Mouse (Mus musculus): Measurements from ENCODE around the gene Nos1ap. TPM values are rescaled to one million over a fixed set of nuclear protein-coding genes. Genes with fewer than 3 reads are reported as not detected.
A peak's percentile ranks its signal among the peaks of the same experiment; 100 is the strongest.

Gene Nos1ap
- polyA plus RNA-seq, 1 experiment = 1.6 TPM

DNA sequence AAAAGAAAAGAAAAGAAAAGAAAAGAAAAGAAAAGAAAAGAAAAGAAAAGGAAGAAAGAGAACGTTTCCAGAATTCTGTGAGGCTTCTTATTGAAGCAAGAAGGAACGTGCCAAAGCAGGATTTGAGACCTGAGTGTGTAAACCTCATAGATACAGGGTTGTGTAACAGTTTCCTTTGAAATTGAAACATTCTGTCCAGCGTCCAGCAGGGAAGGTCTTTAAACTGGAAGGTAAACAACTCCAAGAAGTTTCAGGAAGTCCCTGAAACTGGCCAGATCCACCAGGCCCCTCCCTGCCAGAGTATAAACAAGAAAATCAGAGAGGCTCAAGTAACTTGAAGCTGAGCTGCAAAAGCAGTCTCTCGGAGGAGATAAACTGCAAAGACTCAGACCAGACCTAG lies 870 bp upstream of the Nos1ap start:
- Histone ChIP-seq H3K4me1 (ENCODE audit: control insufficient read depth, insufficient read depth, low read length) (peaks cover 3% of the 10 kb centered on the region; the same call in 1 of the 2 replicates), H3K4me3 (ENCODE audit: insufficient read depth, low read length) (no peak overlapping the region), H3K27ac (ENCODE audit: insufficient read depth, low read depth, low read length) (no peak overlapping the region)
- no peak for TF ChIP-seq CTCF (IDR thresholded peaks at IDR 0.05; ENCODE audit: low read depth, low read length)
- no peak for TF ChIP-seq POLR2A (IDR thresholded peaks at IDR 0.05; ENCODE audit: borderline replicate concordance, low read depth, low read length)

DNA sequence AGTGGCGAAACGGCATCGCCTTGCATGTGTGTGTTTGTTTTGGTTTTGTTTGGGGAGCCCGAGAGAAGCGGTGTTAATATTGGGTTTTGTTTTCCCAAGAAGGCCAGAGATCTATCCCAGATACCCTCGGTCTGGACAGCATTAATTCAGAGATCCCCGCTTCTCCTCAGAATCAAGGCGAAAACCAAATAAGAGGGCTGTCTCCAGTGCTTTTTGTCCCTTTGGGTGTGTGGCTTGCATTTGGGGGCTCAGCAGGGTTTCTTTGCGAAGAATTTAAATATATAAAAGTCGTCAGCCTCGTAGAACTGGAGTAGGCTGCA lies 340 bp upstream of the Nos1ap start:
- H3K4me3 ChIP-seq (ENCODE audit: insufficient read depth, low read length) = peak overlapping the region; percentile 81
- no peak overlapping the region for H3K27ac ChIP-seq (ENCODE audit: insufficient read depth, low read depth, low read length)
- TF ChIP-seq CTCF (IDR thresholded peaks at IDR 0.05; ENCODE audit: low read depth, low read length) (no peak), POLR2A (IDR thresholded peaks at IDR 0.05; ENCODE audit: borderline replicate concordance, low read depth, low read length) (no peak)

DNA sequence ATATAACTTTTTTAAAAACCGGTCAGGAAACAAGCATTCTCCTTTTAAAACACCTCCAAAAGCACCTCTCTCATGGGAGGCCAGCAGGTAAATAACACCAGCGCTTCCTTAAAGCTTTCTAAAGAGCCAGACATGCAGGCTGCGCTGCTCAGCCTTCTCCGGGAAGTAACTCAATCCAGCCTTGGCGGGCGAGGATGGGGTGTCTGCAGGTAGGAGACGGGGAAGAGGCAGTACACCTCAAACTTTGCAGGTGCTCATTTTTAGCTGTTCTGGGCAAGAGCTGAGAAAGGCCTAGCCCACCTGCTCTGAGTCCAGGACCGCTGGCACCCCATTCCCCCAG lies 812 bp downstream of the Nos1ap start:
- H3K27ac ChIP-seq (ENCODE audit: insufficient read depth, low read depth, low read length) = no peak overlapping the region
- TF ChIP-seq CTCF (IDR thresholded peaks at IDR 0.05; ENCODE audit: low read depth, low read length) = no peak
- no peak for TF ChIP-seq POLR2A (IDR thresholded peaks at IDR 0.05; ENCODE audit: borderline replicate concordance, low read depth, low read length)
- H3K4me1 ChIP-seq (ENCODE audit: control insufficient read depth, insufficient read depth, low read length) = peaks cover 3% of the 10 kb centered on the region; the same call in 1 of the 2 replicates
- H3K4me3 ChIP-seq (ENCODE audit: insufficient read depth, low read length) = peak overlapping the region; percentile 81

More for the DNA sequence above, 340 bp upstream of the Nos1ap start:
- peaks cover 3% of the 10 kb centered on the region; the same call in 1 of the 2 replicates for H3K4me1 ChIP-seq (ENCODE audit: control insufficient read depth, insufficient read depth, low read length)

DNA sequence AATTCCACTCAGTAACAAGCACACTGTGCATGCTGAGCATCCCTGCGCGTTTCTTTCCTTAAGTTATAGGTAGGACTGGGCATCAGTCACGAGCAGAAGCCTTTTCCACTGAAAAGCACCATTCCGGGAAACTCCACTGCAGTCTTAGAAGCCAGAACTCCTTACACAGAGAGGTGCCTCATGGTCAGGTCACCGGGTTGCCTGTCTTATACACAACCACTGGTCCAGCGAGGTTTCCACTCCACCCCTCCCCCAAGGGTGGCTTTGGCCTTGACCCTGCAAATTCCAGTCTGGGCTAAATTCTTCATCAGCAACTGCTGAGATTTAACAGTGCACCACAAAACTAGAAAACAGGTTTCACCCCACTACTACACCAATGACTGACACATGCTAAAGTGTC lies 1.3 kb downstream of the Nos1ap start:
- Histone ChIP-seq H3K4me3 (ENCODE audit: insufficient read depth, low read length) (no peak overlapping the region), H3K27ac (ENCODE audit: insufficient read depth, low read depth, low read length) (no peak overlapping the region), H3K4me1 (ENCODE audit: control insufficient read depth, insufficient read depth, low read length) (peaks cover 3% of the 10 kb centered on the region; the same call in 1 of the 2 replicates)
- TF ChIP-seq CTCF (IDR thresholded peaks at IDR 0.05; ENCODE audit: low read depth, low read length) = no peak
- no peak for TF ChIP-seq POLR2A (IDR thresholded peaks at IDR 0.05; ENCODE audit: borderline replicate concordance, low read depth, low read length)

DNA sequence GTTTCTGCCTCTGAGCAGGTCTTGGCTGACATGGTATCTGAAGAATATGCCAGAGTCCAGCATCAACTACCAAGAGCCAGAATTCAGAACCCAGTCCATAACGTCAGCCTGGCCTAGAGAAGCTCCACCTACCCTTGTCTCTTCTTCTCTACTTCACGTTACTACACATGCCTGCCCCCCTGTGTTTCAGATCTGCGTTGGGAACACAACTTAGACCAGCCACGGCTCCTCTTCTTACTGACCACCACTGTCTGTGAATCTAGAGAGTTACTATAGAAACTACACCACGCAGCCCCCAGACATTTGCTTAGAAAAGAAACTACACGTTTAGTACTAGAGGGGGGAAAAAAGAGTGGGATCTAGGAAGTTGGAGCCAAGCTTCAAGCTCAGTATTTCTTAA lies 2.9 kb downstream of the Nos1ap start:
- peaks cover 7% of the 10 kb centered on the region for H3K4me1 ChIP-seq (ENCODE audit: control insufficient read depth, insufficient read depth, low read length)
- no peak for TF ChIP-seq CTCF (IDR thresholded peaks at IDR 0.05; ENCODE audit: low read depth, low read length)
- TF ChIP-seq POLR2A (IDR thresholded peaks at IDR 0.05; ENCODE audit: borderline replicate concordance, low read depth, low read length) = no peak
- no peak overlapping the region for H3K27ac ChIP-seq (ENCODE audit: insufficient read depth, low read depth, low read length)
- no peak overlapping the region for H3K4me3 ChIP-seq (ENCODE audit: insufficient read depth, low read length)

DNA sequence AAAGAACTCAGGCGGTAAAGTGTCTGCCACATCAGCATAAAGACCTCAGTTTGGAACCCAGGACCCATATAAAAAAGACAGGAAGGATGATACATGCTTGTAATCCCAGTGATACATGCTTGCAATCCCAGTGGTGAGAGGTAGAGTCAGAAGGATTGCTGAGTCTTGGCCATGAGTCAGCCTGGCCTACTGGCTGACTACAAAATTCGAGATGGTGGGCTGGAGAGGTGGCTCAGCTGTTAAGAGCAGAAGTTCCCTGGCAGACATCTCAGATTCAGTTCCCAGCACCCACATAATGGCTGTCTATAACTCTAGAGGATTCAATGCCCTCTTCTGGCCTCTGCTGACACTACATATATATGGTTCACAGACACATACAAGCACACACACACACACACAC lies 5.7 kb downstream of the Nos1ap start:
- Histone ChIP-seq H3K4me1 (ENCODE audit: control insufficient read depth, insufficient read depth, low read length) (peaks cover 4% of the 10 kb centered on the region), H3K4me3 (ENCODE audit: insufficient read depth, low read length) (no peak overlapping the region), H3K27ac (ENCODE audit: insufficient read depth, low read depth, low read length) (no peak overlapping the region)
- TF ChIP-seq POLR2A (IDR thresholded peaks at IDR 0.05; ENCODE audit: borderline replicate concordance, low read depth, low read length) (no peak), CTCF (IDR thresholded peaks at IDR 0.05; ENCODE audit: low read depth, low read length) (no peak)

DNA sequence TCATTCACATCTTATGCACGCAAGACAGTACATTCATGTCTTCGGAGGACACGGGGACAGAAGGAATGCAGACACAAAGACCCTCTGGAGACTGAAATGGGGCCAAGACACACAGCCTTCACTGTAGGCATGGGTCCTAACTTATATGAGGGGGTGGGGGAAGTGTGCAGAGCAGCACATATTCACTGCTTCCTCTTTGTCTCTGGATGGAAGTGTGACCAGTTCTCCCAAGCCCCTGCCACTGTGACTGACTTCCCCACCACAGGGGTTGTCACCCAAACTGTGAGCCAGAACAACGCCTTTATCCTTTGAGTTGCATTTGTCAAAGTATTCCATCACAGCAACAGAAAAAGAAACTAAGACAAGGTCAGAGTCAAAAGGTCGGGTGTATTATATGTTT lies 7.3 kb downstream of the Nos1ap start:
- Histone ChIP-seq H3K27ac (ENCODE audit: insufficient read depth, low read depth, low read length) (no peak overlapping the region), H3K4me1 (ENCODE audit: control insufficient read depth, insufficient read depth, low read length) (peaks cover 4% of the 10 kb centered on the region), H3K4me3 (ENCODE audit: insufficient read depth, low read length) (no peak overlapping the region)
- TF ChIP-seq CTCF (IDR thresholded peaks at IDR 0.05; ENCODE audit: low read depth, low read length) = no peak
- TF ChIP-seq POLR2A (IDR thresholded peaks at IDR 0.05; ENCODE audit: borderline replicate concordance, low read depth, low read length) = no peak

DNA sequence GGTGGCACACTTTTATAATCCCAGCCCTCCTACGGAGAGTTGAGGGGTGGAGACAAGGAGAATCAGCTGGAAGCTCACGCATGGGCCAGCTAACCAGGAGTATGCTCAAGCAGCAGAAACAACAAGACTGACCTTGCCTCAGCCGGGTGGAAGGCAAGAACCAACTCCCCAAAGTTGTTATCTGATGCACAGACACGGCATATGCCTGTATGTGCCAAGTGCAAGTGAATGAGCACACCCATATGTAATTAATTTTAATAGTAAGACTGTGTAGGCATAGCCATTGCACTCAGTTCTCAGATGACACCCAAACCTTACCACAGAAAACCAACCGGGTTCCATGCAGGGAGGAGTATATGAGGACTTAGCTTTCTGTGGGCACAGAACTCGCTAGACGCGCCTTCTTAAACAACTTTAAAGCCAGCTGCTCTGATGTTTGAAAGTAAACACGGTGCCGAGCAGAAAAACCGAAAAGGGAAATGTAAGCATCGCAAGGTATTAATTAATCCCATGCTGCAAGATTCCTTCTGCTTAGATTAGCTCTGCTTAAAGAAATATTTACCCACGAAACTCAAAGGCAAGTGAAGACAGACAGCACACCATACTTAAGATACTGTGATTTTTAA lies 9.1 kb downstream of the Nos1ap start:
- H3K4me1 ChIP-seq (ENCODE audit: control insufficient read depth, insufficient read depth, low read length) = peaks cover 8% of the 10 kb centered on the region
- no peak overlapping the region for H3K27ac ChIP-seq (ENCODE audit: insufficient read depth, low read depth, low read length)
- TF ChIP-seq CTCF (IDR thresholded peaks at IDR 0.05; ENCODE audit: low read depth, low read length) (no peak), POLR2A (IDR thresholded peaks at IDR 0.05; ENCODE audit: borderline replicate concordance, low read depth, low read length) (no peak)
- no peak overlapping the region for H3K4me3 ChIP-seq (ENCODE audit: insufficient read depth, low read length)

DNA sequence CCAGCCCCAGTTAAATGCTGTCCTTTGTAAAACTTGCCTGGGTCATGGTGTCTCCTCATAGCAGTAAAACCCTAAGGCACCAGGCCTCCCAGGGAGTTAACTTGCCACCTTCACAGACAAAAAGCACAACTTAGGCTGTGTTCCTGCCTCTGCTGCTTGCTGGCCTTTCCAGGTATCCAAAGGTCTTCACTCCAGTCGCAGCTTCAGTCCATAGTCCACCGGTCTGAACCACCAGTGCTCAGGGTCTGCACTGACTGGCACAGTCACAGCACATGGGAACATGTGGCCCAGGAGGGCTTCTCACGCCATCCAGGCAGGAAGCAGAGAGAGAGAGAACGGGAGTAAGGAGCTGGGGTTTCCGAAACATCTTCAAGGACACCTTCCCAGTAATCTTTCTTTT lies 10.2 kb downstream of the Nos1ap start:
- Histone ChIP-seq H3K4me3 (ENCODE audit: insufficient read depth, low read length) (no peak overlapping the region), H3K27ac (ENCODE audit: insufficient read depth, low read depth, low read length) (no peak overlapping the region), H3K4me1 (ENCODE audit: control insufficient read depth, insufficient read depth, low read length) (peaks cover 8% of the 10 kb centered on the region)
- TF ChIP-seq POLR2A (IDR thresholded peaks at IDR 0.05; ENCODE audit: borderline replicate concordance, low read depth, low read length) (no peak), CTCF (IDR thresholded peaks at IDR 0.05; ENCODE audit: low read depth, low read length) (no peak)

DNA sequence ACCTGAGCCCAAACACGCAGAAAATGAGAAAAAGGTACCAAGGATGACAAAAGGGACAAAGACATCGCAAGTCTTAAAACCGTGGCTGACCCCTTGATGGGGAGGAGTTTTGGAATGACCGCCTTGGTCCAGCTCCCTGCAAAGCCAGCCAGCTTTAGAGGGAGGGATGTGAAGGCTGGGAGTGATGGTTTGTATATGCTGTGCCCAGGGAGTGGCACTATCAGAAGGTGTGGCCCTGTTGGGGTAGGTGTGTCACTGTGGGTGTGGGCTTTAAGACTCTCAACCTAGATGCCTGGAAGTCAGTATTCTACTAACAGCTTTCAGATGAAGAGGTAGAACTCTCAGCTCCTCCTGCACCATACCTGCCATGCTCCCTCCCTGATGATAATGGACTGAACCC lies 10.6 kb downstream of the Nos1ap start:
- Histone ChIP-seq H3K4me1 (ENCODE audit: control insufficient read depth, insufficient read depth, low read length) (peaks cover 8% of the 10 kb centered on the region), H3K27ac (ENCODE audit: insufficient read depth, low read depth, low read length) (no peak overlapping the region), H3K4me3 (ENCODE audit: insufficient read depth, low read length) (no peak overlapping the region)
- TF ChIP-seq CTCF (IDR thresholded peaks at IDR 0.05; ENCODE audit: low read depth, low read length) = no peak
- TF ChIP-seq POLR2A (IDR thresholded peaks at IDR 0.05; ENCODE audit: borderline replicate concordance, low read depth, low read length) = no peak

DNA sequence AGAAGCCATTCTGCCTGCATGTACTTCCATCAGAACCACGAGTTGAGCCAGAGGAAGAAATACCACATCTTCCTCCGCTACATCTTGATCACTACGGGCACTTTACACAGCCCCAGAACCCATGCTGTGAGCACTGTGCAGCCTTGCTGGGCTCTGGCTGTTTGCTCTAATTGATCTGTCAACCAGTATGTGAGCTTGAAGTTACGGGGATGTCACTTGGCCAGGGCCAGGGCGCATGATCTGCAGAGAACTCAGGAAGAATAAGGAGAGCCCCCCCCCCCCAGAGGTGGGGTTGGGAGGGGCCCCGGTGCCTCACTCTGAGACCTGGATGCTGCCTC lies 13.0 kb downstream of the Nos1ap start:
- TF ChIP-seq POLR2A (IDR thresholded peaks at IDR 0.05; ENCODE audit: borderline replicate concordance, low read depth, low read length) = no peak
- no peak for TF ChIP-seq CTCF (IDR thresholded peaks at IDR 0.05; ENCODE audit: low read depth, low read length)
- no peak overlapping the region for H3K27ac ChIP-seq (ENCODE audit: insufficient read depth, low read depth, low read length)
- H3K4me1 ChIP-seq (ENCODE audit: control insufficient read depth, insufficient read depth, low read length) = 0 out of 2 replicates have a peak, but pooled peaks cover 4% of the 10 kb centered on the region
- H3K4me3 ChIP-seq (ENCODE audit: insufficient read depth, low read length) = no peak overlapping the region
